Mouse (Mus musculus) heart, adult 2 months (tissue): ENCODE data around the gene Snrnp40.

ENCODE experiments used
- CTCF ChIP-seq: fragments of 200-600 bp; IDR thresholded peaks from 2 replicates; pipeline ENCODE4 v1.8.1; 2022; ENCODE audit warnings: antibody characterized with exemption, mild to moderate bottlenecking, moderate library complexity
- EP300 ChIP-seq: fragments of 200-500 bp; IDR thresholded peaks from 2 replicates; pipeline ENCODE4 v1.6.1; 2011; ENCODE audit warnings: low read depth, low read length, control low read depth; ENCODE audit not compliant: insufficient read depth

DNA sequence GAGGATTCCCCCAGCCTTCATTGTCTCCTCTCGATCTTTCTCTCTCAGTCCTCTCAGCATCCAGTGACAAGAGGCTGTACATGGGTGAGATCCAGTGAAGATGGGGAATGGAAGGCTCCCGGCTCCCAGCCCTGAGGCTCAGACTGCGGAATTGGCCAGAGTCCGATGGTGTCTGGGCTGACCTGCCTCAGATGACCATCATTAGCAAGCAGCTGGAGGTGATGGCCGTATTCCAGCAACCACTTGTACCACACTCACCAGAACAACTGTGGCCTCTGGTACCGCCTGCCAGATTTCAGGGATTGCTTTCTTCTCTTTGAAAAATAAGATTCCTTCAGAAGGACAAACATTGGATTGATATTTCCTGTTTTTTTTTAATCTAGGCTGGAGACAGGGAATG is 29.6 kb downstream of the Snrnp40 start:
- TF ChIP-seq EP300: peak; percentile 52; the same call in 1 of the 2 replicates
- no peak for TF ChIP-seq CTCF
